Mouse (Mus musculus): Measurements from ENCODE around the gene 4930452B06Rik. TPM values are rescaled to one million over a fixed set of nuclear protein-coding genes. Genes with fewer than 3 reads are reported as not detected.
"Not testable (repeated sequence)": the region's sequence is repeated elsewhere in the genome, so short reads cannot be mapped to it uniquely, and the experiment has no call there.

Gene 4930452B06Rik
- polyA plus RNA-seq, 1 experiment: 2.3 TPM

- Histone ChIP-seq H3K27me3 (ENCODE audit: control insufficient read depth, insufficient read depth, low read length) (no peaks in the 10 kb centered on the region; the same call in 1 of the 2 replicates), H3K4me1 (ENCODE audit: control insufficient read depth, insufficient read depth, low read length) (no peaks in the 10 kb centered on the region), H3K4me3 (replicated peaks; ENCODE audit: insufficient read depth, low read depth, low read length) (no peak overlapping the region), H3K27ac (ENCODE audit: insufficient read depth, low read length) (no peak overlapping the region)
- DNase-seq: no peak
- no peak for TF ChIP-seq CTCF (IDR thresholded peaks at IDR 0.05; ENCODE audit: borderline replicate concordance, insufficient read depth, low read depth, low read length)
- TF ChIP-seq POLR2A (IDR thresholded peaks at IDR 0.05; ENCODE audit: borderline replicate concordance, insufficient read depth, low read length): no peak
- 86% methylated on average over 6 of the region's 6 CpGs for WGBS
These were observed 33.8 kb downstream of the 4930452B06Rik start for GRCm38 (mm10) chr14:8632211-8632610.

- Histone ChIP-seq H3K4me3 (replicated peaks; ENCODE audit: insufficient read depth, low read depth, low read length) (no peak overlapping the region), H3K27me3 (ENCODE audit: control insufficient read depth, insufficient read depth, low read length) (no peaks in the 10 kb centered on the region; the same call in 1 of the 2 replicates), H3K4me1 (ENCODE audit: control insufficient read depth, insufficient read depth, low read length) (no peaks in the 10 kb centered on the region), H3K27ac (ENCODE audit: insufficient read depth, low read length) (no peak overlapping the region)
- no peak for DNase-seq
- 69% methylated on average over 5 of the region's 5 CpGs for WGBS
- TF ChIP-seq POLR2A (IDR thresholded peaks at IDR 0.05; ENCODE audit: borderline replicate concordance, insufficient read depth, low read length): no peak
- no peak for TF ChIP-seq CTCF (IDR thresholded peaks at IDR 0.05; ENCODE audit: borderline replicate concordance, insufficient read depth, low read depth, low read length)
These were observed 37.6 kb downstream of the 4930452B06Rik start for GRCm38 (mm10) chr14:8628406-8628805.

- H3K27ac ChIP-seq (ENCODE audit: insufficient read depth, low read length): no peak overlapping the region
- no peaks in the 10 kb centered on the region; the same call in 1 of the 2 replicates for H3K27me3 ChIP-seq (ENCODE audit: control insufficient read depth, insufficient read depth, low read length)
- H3K4me3 ChIP-seq (replicated peaks; ENCODE audit: insufficient read depth, low read depth, low read length): no peak overlapping the region
- no peak for DNase-seq
- H3K4me1 ChIP-seq (ENCODE audit: control insufficient read depth, insufficient read depth, low read length): no peaks in the 10 kb centered on the region
- WGBS: 77% methylated on average over 4 of the region's 4 CpGs
- TF ChIP-seq CTCF (IDR thresholded peaks at IDR 0.05; ENCODE audit: borderline replicate concordance, insufficient read depth, low read depth, low read length) (no peak), POLR2A (IDR thresholded peaks at IDR 0.05; ENCODE audit: borderline replicate concordance, insufficient read depth, low read length) (no peak)
These were observed 38.6 kb downstream of the 4930452B06Rik start for GRCm38 (mm10) chr14:8627481-8627880.

- H3K27me3 ChIP-seq (ENCODE audit: control insufficient read depth, insufficient read depth, low read length): no peaks in the 10 kb centered on the region
- no peak for DNase-seq
- TF ChIP-seq CTCF (IDR thresholded peaks at IDR 0.05; ENCODE audit: borderline replicate concordance, insufficient read depth, low read depth, low read length) (no peak), POLR2A (IDR thresholded peaks at IDR 0.05; ENCODE audit: borderline replicate concordance, insufficient read depth, low read length) (no peak)
- H3K4me1 ChIP-seq (ENCODE audit: control insufficient read depth, insufficient read depth, low read length): no peaks in the 10 kb centered on the region
- WGBS: 51% methylated on average over 6 of the region's 6 CpGs
- no peak overlapping the region for H3K4me3 ChIP-seq (replicated peaks; ENCODE audit: insufficient read depth, low read depth, low read length)
- H3K27ac ChIP-seq (ENCODE audit: insufficient read depth, low read length): no peak overlapping the region
These were observed 44.9 kb downstream of the 4930452B06Rik start for GRCm38 (mm10) chr14:8621164-8621563.

GRCm38 (mm10) chr14:8620580-8620979, 45.5 kb downstream of the 4930452B06Rik start:
- Histone ChIP-seq H3K4me1 (ENCODE audit: control insufficient read depth, insufficient read depth, low read length) (no peaks in the 10 kb centered on the region), H3K27me3 (ENCODE audit: control insufficient read depth, insufficient read depth, low read length) (no peaks in the 10 kb centered on the region), H3K4me3 (replicated peaks; ENCODE audit: insufficient read depth, low read depth, low read length) (no peak overlapping the region), H3K27ac (ENCODE audit: insufficient read depth, low read length) (no peak overlapping the region)
- WGBS: 36% methylated on average over 5 of the region's 5 CpGs
- DNase-seq: no peak
- TF ChIP-seq POLR2A (IDR thresholded peaks at IDR 0.05; ENCODE audit: borderline replicate concordance, insufficient read depth, low read length) (no peak), CTCF (IDR thresholded peaks at IDR 0.05; ENCODE audit: borderline replicate concordance, insufficient read depth, low read depth, low read length) (no peak)

GRCm38 (mm10) chr14:8615636-8616035, 50.4 kb downstream of the 4930452B06Rik start:
- no peak overlapping the region for H3K27ac ChIP-seq (ENCODE audit: insufficient read depth, low read length)
- WGBS: 77% methylated on average over 7 of the region's 7 CpGs
- H3K4me3 ChIP-seq (replicated peaks; ENCODE audit: insufficient read depth, low read depth, low read length): no peak overlapping the region
- H3K27me3 ChIP-seq (ENCODE audit: control insufficient read depth, insufficient read depth, low read length): no peaks in the 10 kb centered on the region
- TF ChIP-seq CTCF (IDR thresholded peaks at IDR 0.05; ENCODE audit: borderline replicate concordance, insufficient read depth, low read depth, low read length) (no peak), POLR2A (IDR thresholded peaks at IDR 0.05; ENCODE audit: borderline replicate concordance, insufficient read depth, low read length) (no peak)
- DNase-seq: no peak
- no peaks in the 10 kb centered on the region for H3K4me1 ChIP-seq (ENCODE audit: control insufficient read depth, insufficient read depth, low read length)

- not testable (repeated sequence) for H3K27ac ChIP-seq (ENCODE audit: insufficient read depth, low read length); H3K4me3 ChIP-seq (replicated peaks; ENCODE audit: insufficient read depth, low read depth, low read length); H3K4me1 ChIP-seq (ENCODE audit: control insufficient read depth, insufficient read depth, low read length); H3K27me3 ChIP-seq (ENCODE audit: control insufficient read depth, insufficient read depth, low read length); DNase-seq
- whole genome bisulfite sequencing: 82% methylated on average over 1 of the region's 1 CpGs
These were observed 51.6 kb downstream of the 4930452B06Rik start for GRCm38 (mm10) chr14:8614430-8614829.

- H3K4me3 ChIP-seq (replicated peaks; ENCODE audit: insufficient read depth, low read depth, low read length): no peak overlapping the region
- no peaks in the 10 kb centered on the region for H3K4me1 ChIP-seq (ENCODE audit: control insufficient read depth, insufficient read depth, low read length)
- DNase-seq: no peak
- H3K27me3 ChIP-seq (ENCODE audit: control insufficient read depth, insufficient read depth, low read length): no peaks in the 10 kb centered on the region
- H3K27ac ChIP-seq (ENCODE audit: insufficient read depth, low read length): no peak overlapping the region
- TF ChIP-seq POLR2A (IDR thresholded peaks at IDR 0.05; ENCODE audit: borderline replicate concordance, insufficient read depth, low read length): no peak
- TF ChIP-seq CTCF (IDR thresholded peaks at IDR 0.05; ENCODE audit: borderline replicate concordance, insufficient read depth, low read depth, low read length): no peak
These were observed 54.0 kb downstream of the 4930452B06Rik start for GRCm38 (mm10) chr14:8612080-8612479.

Measured in cerebellum, adult 2 months (tissue).